Mouse (Mus musculus): ENCODE measurements around the gene Btnl4.
A peak's percentile ranks its signal among the peaks of the same experiment; 100 is the strongest.
"Not testable (repeated sequence)": the region's sequence is repeated elsewhere in the genome, so short reads cannot be mapped to it uniquely, and the experiment has no call there.

Gene Btnl4

GRCm38 (mm10) chr17:34477238-34478013 lies at the start of gene Btnl4:
Gene Btnl4, minus strand, starts transcription at chr17:34477318.
- not testable (repeated sequence) for DNase-seq (ENCODE audit: extremely low read depth, low read depth)

- no peak for DNase-seq (ENCODE audit: extremely low read depth, low read depth)
These were observed 41.9 kb upstream of the Btnl4 start for GRCm38 (mm10) chr17:34519001-34519400.

GRCm38 (mm10) chr17:34518571-34518970 lies 41.5 kb upstream of the Btnl4 start:
- DNase-seq (ENCODE audit: extremely low read depth, low read depth): not testable (repeated sequence)

GRCm38 (mm10) chr17:34517795-34518194 lies 40.7 kb upstream of the Btnl4 start:
- DNase-seq (ENCODE audit: extremely low read depth, low read depth): no peak

- DNase-seq (ENCODE audit: extremely low read depth, low read depth): no peak
These were observed 40.1 kb upstream of the Btnl4 start, which contains the start of gene Btnl6 for GRCm38 (mm10) chr17:34517252-34517651. Gene Btnl6, minus strand, starts transcription at chr17:34517352.

- DNase-seq (ENCODE audit: extremely low read depth, low read depth): no peak
These were observed 39.4 kb upstream of the Btnl4 start for GRCm38 (mm10) chr17:34516514-34516913.

- DNase-seq (ENCODE audit: extremely low read depth, low read depth): not testable (repeated sequence)
These were observed 34.6 kb upstream of the Btnl4 start for GRCm38 (mm10) chr17:34511723-34512122.

- DNase-seq (ENCODE audit: extremely low read depth, low read depth): no peak
These were observed 30.5 kb upstream of the Btnl4 start for GRCm38 (mm10) chr17:34507591-34507990.

GRCm38 (mm10) chr17:34497726-34498125 lies 20.6 kb upstream of the Btnl4 start:
- not testable (repeated sequence) for DNase-seq (ENCODE audit: extremely low read depth, low read depth)

- DNase-seq (ENCODE audit: extremely low read depth, low read depth): not testable (repeated sequence)
These were observed 20.2 kb upstream of the Btnl4 start for GRCm38 (mm10) chr17:34497319-34497718.

GRCm38 (mm10) chr17:34496539-34496938 lies 19.4 kb upstream of the Btnl4 start:
- DNase-seq (ENCODE audit: extremely low read depth, low read depth): no peak

GRCm38 (mm10) chr17:34495156-34495555 lies 18.0 kb upstream of the Btnl4 start:
- not testable (repeated sequence) for DNase-seq (ENCODE audit: extremely low read depth, low read depth)

- no peak for DNase-seq (ENCODE audit: extremely low read depth, low read depth)
These were observed 15.7 kb upstream of the Btnl4 start for GRCm38 (mm10) chr17:34492796-34493195.

GRCm38 (mm10) chr17:34476427-34476826 lies 691 bp downstream of the Btnl4 start:
- DNase-seq (ENCODE audit: extremely low read depth, low read depth): no peak

- no peak for DNase-seq (ENCODE audit: extremely low read depth, low read depth)
These were observed 2.1 kb downstream of the Btnl4 start for GRCm38 (mm10) chr17:34475060-34475459.

GRCm38 (mm10) chr17:34470491-34470890 lies 6.6 kb downstream of the Btnl4 start:
- DNase-seq (ENCODE audit: extremely low read depth, low read depth): no peak

GRCm38 (mm10) chr17:34465906-34466305 lies 11.2 kb downstream of the Btnl4 start:
- DNase-seq (ENCODE audit: extremely low read depth, low read depth): not testable (repeated sequence)

GRCm38 (mm10) chr17:34459255-34459654 lies 17.9 kb downstream of the Btnl4 start:
- DNase-seq (ENCODE audit: extremely low read depth, low read depth): peak; percentile 59

GRCm38 (mm10) chr17:34457668-34458067 lies 19.4 kb downstream of the Btnl4 start:
- DNase-seq (ENCODE audit: extremely low read depth, low read depth): peak; percentile 82

- peak; percentile 63 for DNase-seq (ENCODE audit: extremely low read depth, low read depth)
These were observed 28.6 kb downstream of the Btnl4 start for GRCm38 (mm10) chr17:34448473-34449041.

- no peak for DNase-seq (ENCODE audit: extremely low read depth, low read depth)
These were observed 35.1 kb downstream of the Btnl4 start for GRCm38 (mm10) chr17:34441990-34442389.

- DNase-seq (ENCODE audit: extremely low read depth, low read depth): peak; percentile 44
These were observed 37.3 kb downstream of the Btnl4 start for GRCm38 (mm10) chr17:34439795-34440194.

- DNase-seq (ENCODE audit: extremely low read depth, low read depth): no peak
These were observed 38.5 kb downstream of the Btnl4 start for GRCm38 (mm10) chr17:34438588-34438987.
